Mouse (Mus musculus) embryonic facial prominence, embryonic 13.5 days (tissue): ENCODE data around the gene Trim33. TPM values are rescaled to one million over a fixed set of nuclear protein-coding genes. Genes with fewer than 3 reads are reported as not detected.
A peak's percentile ranks its signal among the peaks of the same experiment; 100 is the strongest.

Experiments used
- ATAC-seq: fragments of 200-750 bp; cut with Nextera tagmentation; 2 replicates; pipeline ENCODE4 v1.8.0; 2017; ENCODE audit warnings: low read depth; ENCODE audit not compliant: insufficient number of reproducible peaks, insufficient read depth, low FRiP score, low TSS enrichment
- H3K27ac ChIP-seq: fragments of 300-500 bp; sonication (generic); 2 replicates; pipeline ENCODE4 v1.5.1; 2015; ENCODE audit warnings: moderate library complexity, mild to moderate bottlenecking, inconsistent platforms
- H3K27me3 ChIP-seq: fragments of 300-500 bp; sonication (generic); 2 replicates; pipeline ENCODE4 v1.6.1; 2015; ENCODE audit warnings: mild to moderate bottlenecking, inconsistent platforms
- H3K36me3 ChIP-seq: fragments of 300-500 bp; sonication (generic); 2 replicates; pipeline ENCODE4 v1.6.1; 2015; ENCODE audit warnings: mild to moderate bottlenecking, inconsistent platforms
- H3K4me1 ChIP-seq: fragments of 300-500 bp; sonication (generic); 2 replicates; pipeline ENCODE4 v1.6.1; 2015; ENCODE audit warnings: inconsistent platforms
- H3K4me2 ChIP-seq: fragments of 300-500 bp; sonication (generic); 2 replicates; pipeline ENCODE4 v1.6.1; 2015; ENCODE audit warnings: moderate library complexity, mild to moderate bottlenecking, inconsistent platforms
- H3K4me3 ChIP-seq: fragments of 300-500 bp; sonication (generic); 2 replicates; pipeline ENCODE4 v1.5.1; 2015; ENCODE audit warnings: mild to moderate bottlenecking, inconsistent platforms
- H3K9ac ChIP-seq: fragments of 300-500 bp; sonication (generic); 2 replicates; pipeline ENCODE4 v1.6.1; 2015; ENCODE audit warnings: mild to moderate bottlenecking, inconsistent platforms
- H3K9me3 ChIP-seq: fragments of 300-500 bp; sonication (generic); 2 replicates; pipeline ENCODE4 v1.6.1; 2016; ENCODE audit warnings: inconsistent platforms
- WGBS: fragments of 180-500 bp; shearing (Covaris S2); methylation state at CpG from one replicate; pipeline ENCODE4 v1.1.7; 2015; ENCODE audit warnings: mixed read lengths; 5-methylcytosine and 5-hydroxymethylcytosine counted together
- polyA plus RNA-seq: library from polyadenylated mRNA; unstranded; fragments of >200 nt; fragmentation: Nextera tagmentation; extraction: Ambion mirVana; gene quantifications from 2 replicates; pipeline ENCODE4 v1.2.1, GENCODE M21; 2015

The Trim33 gene
- polyA plus RNA-seq, 1 experiment from 2014 or later = 34.2 TPM

DNA sequence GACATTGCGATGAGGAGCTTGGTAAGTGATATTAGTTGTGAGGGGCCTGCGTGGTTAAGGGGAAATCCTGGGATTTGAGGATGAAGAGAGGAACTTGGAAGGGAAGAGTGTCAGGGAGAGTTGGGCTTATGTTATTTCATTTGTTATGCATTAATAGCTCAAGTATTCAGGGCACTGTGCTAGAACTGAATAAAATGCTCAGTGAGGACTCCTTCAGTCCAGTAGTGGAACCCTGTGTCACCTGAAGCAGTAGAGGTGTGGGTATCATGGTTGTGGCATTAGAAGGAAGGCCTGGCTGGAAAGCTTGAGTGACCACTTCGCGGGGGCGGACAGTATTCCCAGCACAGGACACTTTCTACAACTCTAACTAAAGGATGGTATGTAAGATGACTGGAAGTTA is 1.8 kb downstream of the Trim33 start:
- peak overlapping the region; percentile 97; the same call in 1 of the 2 replicates for H3K27ac ChIP-seq
- H3K4me2 ChIP-seq = peak overlapping the region; percentile 89

DNA sequence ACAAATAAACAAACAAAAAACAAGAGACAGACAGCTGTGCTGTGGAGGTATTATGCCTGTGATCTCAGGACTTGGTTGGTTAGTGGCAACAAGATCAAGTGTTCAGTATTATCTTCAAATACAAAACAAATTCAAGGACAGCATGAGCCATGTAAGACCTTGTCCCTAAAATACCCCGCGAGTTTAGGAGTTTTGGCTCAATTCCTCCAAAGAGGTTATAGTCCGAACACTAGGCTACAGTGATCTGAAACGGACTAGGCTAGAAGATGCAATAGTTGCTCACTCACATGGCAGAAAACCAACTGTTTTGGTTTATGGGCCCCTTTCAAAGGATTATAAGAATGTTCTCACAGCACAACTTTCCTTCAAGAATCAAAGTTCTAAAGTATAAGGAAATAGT is 9.7 kb downstream of the Trim33 start:
- Histone ChIP-seq H3K36me3 (no peaks in the 10 kb centered on the region; the same call in 1 of the 2 replicates), H3K4me3 (no peak overlapping the region), H3K9ac (no peak overlapping the region), H3K4me2 (no peak overlapping the region), H3K27ac (no peak overlapping the region), H3K4me1 (no peaks in the 10 kb centered on the region), H3K9me3 (no peaks in the 10 kb centered on the region), H3K27me3 (no peaks in the 10 kb centered on the region)
- 88% methylated on average over 4 of the region's 4 CpGs for WGBS
- no peak for ATAC-seq

More for the DNA sequence above, 1.8 kb downstream of the Trim33 start:
- peak overlapping the region; percentile 98 for H3K9ac ChIP-seq
- H3K9me3 ChIP-seq = no peaks in the 10 kb centered on the region
- H3K27me3 ChIP-seq = no peaks in the 10 kb centered on the region
- peaks cover 16% of the 10 kb centered on the region for H3K4me1 ChIP-seq
- peak overlapping the region; percentile 100 for H3K4me3 ChIP-seq
- ATAC-seq = no peak
- H3K36me3 ChIP-seq = peaks cover 8% of the 10 kb centered on the region
- WGBS = 28% methylated on average over 5 of the region's 5 CpGs

DNA sequence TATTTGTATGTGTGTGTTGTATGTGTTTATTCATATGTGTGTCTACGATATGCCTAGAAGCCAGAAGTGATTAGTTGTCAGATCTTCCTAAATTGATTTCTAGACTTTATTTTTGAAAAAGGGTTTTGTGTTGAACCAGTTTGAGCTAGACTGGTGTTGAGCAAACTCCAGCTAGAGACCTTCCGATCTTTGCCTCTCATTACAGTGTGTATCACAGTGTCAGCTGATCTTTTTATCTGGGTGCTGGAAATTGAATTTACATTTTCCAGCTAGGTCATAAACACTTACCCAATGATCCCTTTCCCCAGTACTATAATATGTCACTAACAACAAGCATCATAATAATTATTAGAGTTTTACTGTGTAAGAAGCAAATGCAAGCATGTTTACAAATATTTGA is 12.0 kb downstream of the Trim33 start:
- 95% methylated on average over 2 of the region's 2 CpGs for WGBS
- H3K36me3 ChIP-seq = no peaks in the 10 kb centered on the region; the same call in 1 of the 2 replicates
- H3K9me3 ChIP-seq = no peaks in the 10 kb centered on the region
- no peaks in the 10 kb centered on the region for H3K4me1 ChIP-seq
- H3K4me2 ChIP-seq = no peak overlapping the region
- no peaks in the 10 kb centered on the region for H3K27me3 ChIP-seq
- no peak overlapping the region for H3K27ac ChIP-seq
- H3K4me3 ChIP-seq = no peak overlapping the region
- H3K9ac ChIP-seq = no peak overlapping the region
- ATAC-seq = no peak

DNA sequence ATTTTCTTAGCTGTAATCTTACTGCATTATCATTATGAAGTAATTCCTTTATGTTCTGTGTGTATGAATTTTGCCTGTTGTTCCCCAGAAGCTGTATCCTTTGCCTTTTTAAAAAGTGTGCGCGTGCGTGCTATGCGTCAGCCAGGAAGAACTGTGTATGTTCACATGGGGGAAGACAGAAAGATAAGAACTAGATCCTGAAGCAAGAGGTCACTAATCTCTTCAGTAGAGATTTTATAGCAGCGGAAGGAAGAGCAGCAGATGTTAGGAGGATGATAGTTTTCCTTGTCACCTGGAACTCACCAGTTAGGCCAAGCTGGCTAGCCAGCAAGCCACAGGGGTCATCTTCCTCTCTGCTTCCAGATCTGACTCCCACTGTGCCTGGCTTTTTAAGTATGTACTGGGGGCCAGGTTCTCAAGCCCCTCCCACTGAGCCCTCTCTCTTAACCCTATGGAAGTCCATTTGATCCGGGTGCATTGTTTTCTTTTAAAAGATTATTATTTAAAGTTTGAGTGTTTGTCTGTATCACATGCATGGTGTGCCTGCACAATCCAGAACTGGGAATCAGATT is 26.4 kb downstream of the Trim33 start:
- peaks cover 12% of the 10 kb centered on the region; the same call in 1 of the 2 replicates for H3K4me1 ChIP-seq
- H3K27me3 ChIP-seq = no peaks in the 10 kb centered on the region
- WGBS = 77% methylated on average over 6 of the region's 6 CpGs
- H3K9ac ChIP-seq = no peak overlapping the region
- no peak overlapping the region for H3K27ac ChIP-seq
- no peak for ATAC-seq
- no peak overlapping the region for H3K4me2 ChIP-seq
- no peaks in the 10 kb centered on the region for H3K36me3 ChIP-seq
- no peaks in the 10 kb centered on the region for H3K9me3 ChIP-seq
- H3K4me3 ChIP-seq = no peak overlapping the region

DNA sequence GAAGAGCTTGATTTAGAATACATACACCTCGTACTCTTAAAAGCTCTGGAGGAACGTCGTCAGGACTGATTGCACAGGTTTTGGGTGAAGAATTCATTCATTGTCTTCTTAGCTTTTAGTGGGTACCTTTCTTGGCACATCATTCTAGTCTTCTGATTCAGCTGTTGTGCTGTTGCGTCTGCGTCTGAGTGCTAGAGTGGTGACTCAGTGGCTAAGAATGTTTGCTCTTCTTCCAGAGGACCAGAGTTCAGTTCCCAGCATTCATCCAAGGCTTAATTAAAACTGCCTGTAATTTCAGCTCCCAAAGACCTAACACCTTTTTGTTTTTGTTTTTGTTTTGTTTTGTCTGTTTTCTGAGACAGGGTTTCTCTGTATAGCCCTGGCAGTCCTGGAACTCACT is 30.2 kb downstream of the Trim33 start:
- no peak for ATAC-seq
- no peak overlapping the region for H3K27ac ChIP-seq
- peaks cover 13% of the 10 kb centered on the region; the same call in 1 of the 2 replicates for H3K36me3 ChIP-seq
- H3K4me1 ChIP-seq = peaks cover 12% of the 10 kb centered on the region; the same call in 1 of the 2 replicates
- no peak overlapping the region for H3K9ac ChIP-seq
- 86% methylated on average over 5 of the region's 5 CpGs for WGBS
- no peak overlapping the region for H3K4me2 ChIP-seq
- H3K27me3 ChIP-seq = no peaks in the 10 kb centered on the region
- no peaks in the 10 kb centered on the region for H3K9me3 ChIP-seq
- no peak overlapping the region for H3K4me3 ChIP-seq

DNA sequence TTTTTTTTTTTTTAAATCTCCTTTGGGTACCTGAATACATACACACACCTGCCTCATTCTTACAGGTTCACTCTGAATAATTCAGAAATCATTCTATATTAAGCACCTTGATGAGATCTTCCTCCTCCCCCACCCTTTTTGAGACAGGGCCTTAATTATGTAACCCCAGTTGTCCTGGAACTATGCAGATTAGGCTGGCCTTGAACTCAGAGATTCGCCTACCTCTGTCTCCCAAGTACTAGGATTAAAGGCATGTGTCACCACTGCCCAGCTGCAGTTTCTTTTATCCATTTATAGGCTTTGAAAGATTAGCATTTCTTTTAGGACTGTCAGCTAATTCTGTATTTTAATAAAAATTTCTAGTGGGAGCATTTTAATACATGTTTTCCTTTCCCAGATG is 30.7 kb downstream of the Trim33 start:
- Histone ChIP-seq H3K9me3 (no peaks in the 10 kb centered on the region), H3K36me3 (peaks cover 17% of the 10 kb centered on the region), H3K4me1 (peaks cover 12% of the 10 kb centered on the region; the same call in 1 of the 2 replicates), H3K27me3 (no peaks in the 10 kb centered on the region), H3K27ac (no peak overlapping the region), H3K4me3 (no peak overlapping the region), H3K4me2 (no peak overlapping the region), H3K9ac (no peak overlapping the region)
- no peak for ATAC-seq
- WGBS = 75% methylated on average over 1 of the region's 1 CpGs

DNA sequence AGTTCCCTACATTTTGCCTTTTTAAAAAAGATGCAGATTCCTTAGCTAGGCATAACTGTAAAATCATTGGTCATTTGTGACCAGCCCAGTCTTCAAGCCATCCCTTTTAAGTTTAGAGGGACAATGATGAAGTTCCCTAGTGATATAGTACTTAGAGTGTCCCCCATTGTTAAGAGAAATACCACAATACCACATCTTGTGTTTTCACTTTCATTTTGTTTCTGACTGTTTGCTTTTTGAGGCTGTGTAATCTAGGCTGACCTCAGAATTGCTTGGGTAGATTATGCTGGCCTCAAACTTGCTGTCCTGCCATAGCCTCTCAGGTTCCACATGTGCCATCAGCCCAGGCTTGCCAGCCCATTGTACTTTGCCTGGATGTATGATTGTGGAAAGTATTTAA is 35.2 kb downstream of the Trim33 start:
- Histone ChIP-seq H3K36me3 (peaks cover 22% of the 10 kb centered on the region), H3K4me2 (no peak overlapping the region), H3K27ac (no peak overlapping the region), H3K4me3 (no peak overlapping the region), H3K4me1 (peaks cover under 1% of the 10 kb centered on the region; the same call in 1 of the 2 replicates), H3K9me3 (no peaks in the 10 kb centered on the region), H3K9ac (no peak overlapping the region), H3K27me3 (no peaks in the 10 kb centered on the region)
- ATAC-seq = no peak

DNA sequence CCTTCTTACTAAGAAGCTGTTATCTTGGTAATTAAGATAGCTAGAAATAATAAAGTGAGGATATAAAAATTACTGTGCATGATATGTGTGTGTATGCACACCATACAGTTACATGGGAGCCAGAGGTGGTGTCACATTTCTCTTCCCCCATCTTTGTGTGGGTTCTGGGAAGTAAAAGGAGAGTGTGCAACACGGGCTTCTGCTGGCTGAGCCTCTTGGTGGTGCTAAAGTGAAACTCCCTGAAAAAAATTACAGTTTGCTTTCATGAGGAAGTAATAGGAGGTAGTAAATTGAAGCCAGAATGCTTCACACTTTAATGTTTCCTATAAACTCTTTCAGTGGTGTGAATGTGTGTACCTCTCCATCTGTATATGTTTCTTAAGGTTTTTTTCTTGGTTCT is 56.3 kb downstream of the Trim33 start:
- Histone ChIP-seq H3K27ac (no peak overlapping the region), H3K27me3 (no peaks in the 10 kb centered on the region), H3K4me1 (no peaks in the 10 kb centered on the region), H3K36me3 (peaks cover 54% of the 10 kb centered on the region), H3K9me3 (no peaks in the 10 kb centered on the region), H3K4me2 (no peak overlapping the region), H3K4me3 (no peak overlapping the region), H3K9ac (no peak overlapping the region)
- WGBS = 34% methylated on average over 1 of the region's 1 CpGs
- no peak for ATAC-seq

DNA sequence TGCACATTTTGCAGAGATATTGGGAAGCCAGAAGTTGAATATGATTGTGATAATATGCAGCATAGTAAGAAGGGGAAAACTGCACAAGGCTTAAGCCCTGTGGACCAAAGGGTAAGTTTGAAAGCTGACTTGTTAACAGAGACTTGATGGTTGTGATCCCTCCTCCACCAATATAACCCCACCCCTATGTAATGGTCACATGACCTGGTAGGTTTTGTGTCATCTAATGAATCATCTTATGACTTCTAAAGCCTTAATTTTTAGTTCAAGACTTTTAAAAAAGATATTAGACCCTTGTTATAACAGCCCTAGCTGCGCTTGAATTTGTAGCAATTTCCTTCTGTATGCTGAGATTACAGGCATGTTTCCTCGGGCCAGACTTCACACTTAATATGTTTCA is 67.6 kb downstream of the Trim33 start:
- no peak for ATAC-seq
- Histone ChIP-seq H3K9me3 (no peaks in the 10 kb centered on the region), H3K36me3 (peaks cover 57% of the 10 kb centered on the region), H3K27ac (no peak overlapping the region), H3K4me3 (no peak overlapping the region), H3K9ac (no peak overlapping the region), H3K4me2 (no peak overlapping the region), H3K4me1 (no peaks in the 10 kb centered on the region), H3K27me3 (no peaks in the 10 kb centered on the region)
- WGBS = 94% methylated on average over 2 of the region's 2 CpGs

DNA sequence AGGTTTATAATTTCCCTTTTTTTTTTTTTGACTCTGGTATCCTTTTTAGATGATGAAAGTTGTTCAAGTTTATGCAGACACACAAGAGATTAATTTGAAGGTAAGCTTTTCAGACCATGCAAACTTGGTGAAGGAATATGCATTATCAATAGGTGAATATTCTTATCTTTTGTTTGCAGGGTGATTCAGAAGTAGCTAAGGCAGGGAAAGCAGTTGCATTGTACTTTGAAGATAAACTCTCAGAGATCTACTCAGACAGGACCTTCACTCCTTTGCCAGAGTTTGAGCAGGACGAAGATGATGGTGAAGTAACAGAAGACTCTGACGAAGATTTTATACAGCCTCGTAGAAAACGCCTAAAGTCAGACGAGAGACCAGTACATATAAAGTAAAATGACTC is 74.4 kb downstream of the Trim33 start:
- Histone ChIP-seq H3K9me3 (no peaks in the 10 kb centered on the region), H3K36me3 (peaks cover 53% of the 10 kb centered on the region), H3K4me3 (no peak overlapping the region), H3K27me3 (no peaks in the 10 kb centered on the region), H3K27ac (no peak overlapping the region), H3K4me2 (no peak overlapping the region), H3K9ac (no peak overlapping the region), H3K4me1 (no peaks in the 10 kb centered on the region)
- no peak for ATAC-seq
- 93% methylated on average over 5 of the region's 5 CpGs for WGBS

DNA sequence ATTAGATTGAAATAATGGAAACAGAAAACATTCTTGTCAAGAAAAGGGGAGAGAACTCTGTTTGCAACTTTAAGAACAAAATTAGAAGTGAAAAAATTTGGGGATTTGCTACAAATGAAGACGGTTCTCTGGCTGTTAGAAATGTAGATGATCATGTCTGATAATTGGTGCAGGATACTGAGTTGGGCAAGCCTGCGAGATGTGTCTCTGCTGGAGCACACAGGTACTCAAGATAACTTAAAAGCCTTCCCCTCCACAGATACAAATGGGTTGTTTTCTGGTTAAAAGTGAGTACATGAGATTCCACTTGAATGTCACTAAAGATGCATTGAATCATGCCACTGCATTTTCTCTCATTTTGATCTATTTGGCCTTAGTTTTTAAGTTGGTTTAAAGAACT is 74.9 kb downstream of the Trim33 start:
- H3K9ac ChIP-seq = no peak overlapping the region
- no peaks in the 10 kb centered on the region for H3K9me3 ChIP-seq
- H3K27ac ChIP-seq = no peak overlapping the region
- no peaks in the 10 kb centered on the region for H3K27me3 ChIP-seq
- no peak overlapping the region for H3K4me3 ChIP-seq
- H3K4me1 ChIP-seq = no peaks in the 10 kb centered on the region
- peaks cover 54% of the 10 kb centered on the region for H3K36me3 ChIP-seq
- no peak for ATAC-seq
- H3K4me2 ChIP-seq = no peak overlapping the region
- WGBS = 85% methylated on average over 2 of the region's 2 CpGs

DNA sequence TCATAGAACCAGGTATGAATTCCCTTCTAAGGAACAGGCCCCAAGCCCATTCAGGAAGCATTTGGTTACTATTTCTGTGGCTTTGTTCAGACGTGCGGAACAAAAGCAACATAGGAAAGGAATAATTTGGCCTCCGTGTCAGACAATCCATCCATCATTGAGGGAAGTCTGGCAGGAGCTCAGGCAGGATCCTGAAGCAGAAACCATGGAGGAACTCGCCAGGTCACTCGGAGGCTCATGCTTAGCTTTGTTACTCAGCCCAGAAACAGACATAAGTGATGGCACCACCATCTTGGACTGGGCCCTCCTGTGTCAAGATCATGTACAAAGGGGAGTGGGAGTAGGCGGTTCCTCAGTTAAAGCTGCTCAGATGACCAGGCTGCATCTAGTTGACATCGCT is 82.1 kb downstream of the Trim33 start:
- Histone ChIP-seq H3K4me3 (no peak overlapping the region), H3K4me1 (no peaks in the 10 kb centered on the region), H3K9ac (no peak overlapping the region), H3K36me3 (peaks cover 17% of the 10 kb centered on the region), H3K4me2 (no peak overlapping the region), H3K27me3 (no peaks in the 10 kb centered on the region), H3K27ac (no peak overlapping the region), H3K9me3 (no peaks in the 10 kb centered on the region)
- WGBS = 89% methylated on average over 7 of the region's 7 CpGs
- ATAC-seq = no peak
